Mouse (Mus musculus) right cerebral cortex, postnatal 25 days (tissue): Measurements from ENCODE around the gene Cckbr.

Experiments used
- DNase-seq: peaks from one replicate; pipeline ENCODE4 v3.0.0; 2022

Gene Cckbr

GRCm38 (mm10) chr7:105425424-105426043 lies at the start of gene Cckbr:
TSS of gene Cckbr (plus strand) at chr7:105425731.
- peak; percentile 74 for DNase-seq

GRCm38 (mm10) chr7:105380329-105380728 lies 45.2 kb upstream of the Cckbr start:
- DNase-seq: no peak

- DNase-seq: no peak
Observed at GRCm38 (mm10) chr7:105387696-105388095, 37.8 kb upstream of the Cckbr start.

- DNase-seq: no peak
Observed at GRCm38 (mm10) chr7:105390236-105390635, 35.3 kb upstream of the Cckbr start.

GRCm38 (mm10) chr7:105394606-105395005 lies 30.9 kb upstream of the Cckbr start:
- DNase-seq: no peak

GRCm38 (mm10) chr7:105395131-105395820 lies 30.3 kb upstream of the Cckbr start:
- DNase-seq: no peak

GRCm38 (mm10) chr7:105396126-105396525 lies 29.4 kb upstream of the Cckbr start:
- DNase-seq: no peak

- DNase-seq: no peak
Observed at GRCm38 (mm10) chr7:105399058-105399934, 26.2 kb upstream of the Cckbr start.

GRCm38 (mm10) chr7:105399935-105400624 lies 25.5 kb upstream of the Cckbr start, which contains the start of gene Fam160a2:
TSS of gene Fam160a2 (minus strand) at chr7:105400054.
- DNase-seq: peak; percentile 99

- no peak for DNase-seq
Observed at GRCm38 (mm10) chr7:105404268-105404667, 21.3 kb upstream of the Cckbr start, which contains the start of gene Cnga4. TSS of gene Cnga4 (plus strand) at chr7:105404568.

GRCm38 (mm10) chr7:105406322-105406721 lies 19.2 kb upstream of the Cckbr start:
- no peak for DNase-seq

GRCm38 (mm10) chr7:105411874-105412632 lies 13.5 kb upstream of the Cckbr start:
- peak; percentile 83 for DNase-seq

GRCm38 (mm10) chr7:105414385-105414784 lies 11.1 kb upstream of the Cckbr start:
- DNase-seq: no peak

GRCm38 (mm10) chr7:105416529-105416928 lies 9.0 kb upstream of the Cckbr start:
- no peak for DNase-seq

GRCm38 (mm10) chr7:105418106-105418505 lies 7.4 kb upstream of the Cckbr start:
- no peak for DNase-seq

- no peak for DNase-seq
Observed at GRCm38 (mm10) chr7:105420903-105421302, 4.6 kb upstream of the Cckbr start.

- DNase-seq: no peak
Observed at GRCm38 (mm10) chr7:105424368-105424767, 1.2 kb upstream of the Cckbr start.

GRCm38 (mm10) chr7:105426051-105426450 lies 520 bp downstream of the Cckbr start:
- no peak for DNase-seq

- no peak for DNase-seq
Observed at GRCm38 (mm10) chr7:105432058-105432457, 6.5 kb downstream of the Cckbr start.

- DNase-seq: no peak
Observed at GRCm38 (mm10) chr7:105433859-105434258, 8.3 kb downstream of the Cckbr start.

GRCm38 (mm10) chr7:105434798-105435197 lies 9.3 kb downstream of the Cckbr start:
- no peak for DNase-seq
